Mouse (Mus musculus) embryonic facial prominence, embryonic 15.5 days (tissue): Measurements from ENCODE around the gene Tspear. TPM values are rescaled to one million over a fixed set of nuclear protein-coding genes. Genes with fewer than 3 reads are reported as not detected.

Source experiments
- ATAC-seq: fragments of 200-750 bp; cut with Nextera tagmentation; 2 replicates; pipeline ENCODE4 v1.8.0; 2017; ENCODE audit warnings: low read depth, moderate TSS enrichment; ENCODE audit not compliant: insufficient number of reproducible peaks, low FRiP score, low TSS enrichment
- H3K27ac ChIP-seq: fragments of 300-500 bp; sonication (generic); replicated peaks from 2 replicates; pipeline ENCODE4 v1.5.1; 2015; ENCODE audit warnings: mild to moderate bottlenecking, inconsistent platforms
- H3K27me3 ChIP-seq: fragments of 300-500 bp; sonication (generic); 2 replicates; pipeline ENCODE4 v1.6.1; 2015; ENCODE audit warnings: inconsistent platforms
- H3K36me3 ChIP-seq: fragments of 300-500 bp; sonication (generic); 2 replicates; pipeline ENCODE4 v1.6.1; 2015; ENCODE audit warnings: mild to moderate bottlenecking, inconsistent platforms
- H3K4me1 ChIP-seq: fragments of 300-500 bp; sonication (generic); 2 replicates; pipeline ENCODE4 v1.6.1; 2015; ENCODE audit warnings: inconsistent platforms
- H3K4me2 ChIP-seq: fragments of 300-500 bp; sonication (generic); replicated peaks from 2 replicates; pipeline ENCODE4 v1.6.1; 2015; ENCODE audit warnings: mild to moderate bottlenecking, inconsistent platforms
- H3K4me3 ChIP-seq: fragments of 300-500 bp; sonication (generic); replicated peaks from 2 replicates; pipeline ENCODE4 v1.5.1; 2015; ENCODE audit warnings: mild to moderate bottlenecking, inconsistent platforms
- H3K9ac ChIP-seq: fragments of 300-500 bp; sonication (generic); 2 replicates; pipeline ENCODE4 v1.6.1; 2015; ENCODE audit warnings: inconsistent platforms
- H3K9me3 ChIP-seq: fragments of 300-500 bp; sonication (generic); replicated peaks from 2 replicates; pipeline ENCODE4 v1.6.1; 2016; ENCODE audit warnings: inconsistent platforms
- WGBS: fragments of 180-500 bp; shearing (Covaris S2); methylation state at CpG from one replicate; pipeline ENCODE4 v1.1.7; 2015; 5-methylcytosine and 5-hydroxymethylcytosine counted together
- microRNA counts: library from miRNA; unstranded; fragments of <30 nt; microRNA quantifications from one replicate; lab custom pipeline; 2016
- microRNA-seq: library from miRNA; unstranded; fragments of <30 nt; microRNA quantifications from one replicate; pipeline ENCODE4, GENCODE M21; 2016; ENCODE audit warnings: borderline number of aligned reads
- polyA plus RNA-seq: library from polyadenylated mRNA; unstranded; fragments of >200 nt; fragmentation: Nextera tagmentation; extraction: Ambion mirVana; gene quantifications from 2 replicates; pipeline ENCODE4 v1.2.1, GENCODE M21; 2015

The Tspear gene
- polyA plus RNA-seq, 1 experiment from 2014 or later = 3.4 TPM

- no peak overlapping the region for H3K27ac ChIP-seq
- H3K4me2 ChIP-seq = no peak overlapping the region
- H3K9me3 ChIP-seq = no peaks in the 10 kb centered on the region
- no peaks in the 10 kb centered on the region for H3K4me1 ChIP-seq
- ATAC-seq = no peak
- no peak overlapping the region for H3K9ac ChIP-seq
- no peaks in the 10 kb centered on the region for H3K36me3 ChIP-seq
- 60% methylated on average over 7 of the region's 7 CpGs for WGBS
- H3K27me3 ChIP-seq = no peaks in the 10 kb centered on the region
- no peak overlapping the region for H3K4me3 ChIP-seq
Measured at GRCm38 (mm10) chr10:77912605-77913004, 226.2 kb downstream of the Tspear start.

- WGBS = 61% methylated on average over 4 of the region's 4 CpGs
- H3K27me3 ChIP-seq = no peaks in the 10 kb centered on the region
- H3K9me3 ChIP-seq = no peaks in the 10 kb centered on the region
- H3K9ac ChIP-seq = no peak overlapping the region
- H3K36me3 ChIP-seq = no peaks in the 10 kb centered on the region
- no peak overlapping the region for H3K4me2 ChIP-seq
- no peak overlapping the region for H3K27ac ChIP-seq
- no peak overlapping the region for H3K4me3 ChIP-seq
- no peaks in the 10 kb centered on the region for H3K4me1 ChIP-seq
- ATAC-seq = no peak
Measured at GRCm38 (mm10) chr10:77913292-77913691, 226.9 kb downstream of the Tspear start.

GRCm38 (mm10) chr10:77916636-77917335 lies 230.4 kb downstream of the Tspear start:
- no peak for ATAC-seq
- no peak overlapping the region for H3K4me3 ChIP-seq
- H3K9me3 ChIP-seq = no peaks in the 10 kb centered on the region
- H3K27ac ChIP-seq = no peak overlapping the region
- no peaks in the 10 kb centered on the region for H3K36me3 ChIP-seq
- no peaks in the 10 kb centered on the region for H3K27me3 ChIP-seq
- H3K4me1 ChIP-seq = no peaks in the 10 kb centered on the region
- no peak overlapping the region for H3K9ac ChIP-seq
- no peak overlapping the region for H3K4me2 ChIP-seq
- 63% methylated on average over 8 of the region's 8 CpGs for WGBS

- Histone ChIP-seq H3K9ac (no peak overlapping the region), H3K4me3 (no peak overlapping the region), H3K4me1 (no peaks in the 10 kb centered on the region), H3K27ac (no peak overlapping the region), H3K36me3 (no peaks in the 10 kb centered on the region), H3K9me3 (no peaks in the 10 kb centered on the region), H3K27me3 (no peaks in the 10 kb centered on the region), H3K4me2 (no peak overlapping the region)
- ATAC-seq = no peak
- 62% methylated on average over 5 of the region's 5 CpGs for WGBS
Measured at GRCm38 (mm10) chr10:77921009-77921408, 234.6 kb downstream of the Tspear start.

- Histone ChIP-seq H3K4me1 (no peaks in the 10 kb centered on the region), H3K4me3 (no peak overlapping the region), H3K27ac (no peak overlapping the region), H3K36me3 (no peaks in the 10 kb centered on the region), H3K9me3 (no peaks in the 10 kb centered on the region), H3K9ac (no peak overlapping the region), H3K27me3 (no peaks in the 10 kb centered on the region), H3K4me2 (no peak overlapping the region)
- no peak for ATAC-seq
- WGBS = 73% methylated on average over 4 of the region's 4 CpGs
Measured at GRCm38 (mm10) chr10:77922681-77923080, 236.3 kb downstream of the Tspear start.

- Histone ChIP-seq H3K27me3 (no peaks in the 10 kb centered on the region), H3K36me3 (no peaks in the 10 kb centered on the region), H3K4me2 (no peak overlapping the region), H3K4me1 (no peaks in the 10 kb centered on the region), H3K9me3 (no peaks in the 10 kb centered on the region), H3K27ac (no peak overlapping the region), H3K9ac (no peak overlapping the region), H3K4me3 (no peak overlapping the region)
- ATAC-seq = no peak
- WGBS = 37% methylated on average over 7 of the region's 7 CpGs
Measured at GRCm38 (mm10) chr10:77926140-77926539, 239.8 kb downstream of the Tspear start.

- no peak overlapping the region for H3K9ac ChIP-seq
- H3K9me3 ChIP-seq = no peaks in the 10 kb centered on the region
- no peak overlapping the region for H3K27ac ChIP-seq
- no peak for ATAC-seq
- WGBS = 86% methylated on average over 10 of the region's 10 CpGs
- no peak overlapping the region for H3K4me2 ChIP-seq
- no peaks in the 10 kb centered on the region for H3K4me1 ChIP-seq
- H3K4me3 ChIP-seq = no peak overlapping the region
- H3K27me3 ChIP-seq = no peaks in the 10 kb centered on the region
- no peaks in the 10 kb centered on the region for H3K36me3 ChIP-seq
Measured at GRCm38 (mm10) chr10:77927375-77927774, 241.0 kb downstream of the Tspear start.

MicroRNAs within 50 kb of the gene (microRNA counts, 519-probe panel; counts per million panel counts)
- 1,286 counts per million, percentile 6 among the panel's probes with 10 or more counts for microRNA mmu-miR-1930 (lab: Ali Mortazavi, UCI)

Small RNA genes lying within 50 kb of the gene (microRNA-seq; reads per million reads assigned to microRNA genes)
- gene Mir1930 = 7.2 reads per million, percentile 26 among the genes with 10 or more reads in this experiment

Other genes starting within 250 kb of the Tspear start
- 37.5 and 38.8 TPM in 2 replicates for gene Fam207a, start 170.8 kb upstream of the Tspear start, polyA plus RNA-seq
- 2.8 and 3.3 TPM in 2 replicates for gene Itgb2, start 156.3 kb upstream of the Tspear start, polyA plus RNA-seq
- gene Pttg1ip, start 104.8 kb upstream of the Tspear start, polyA plus RNA-seq = 135 and 136 TPM in 2 replicates
- 323 and 339 TPM in 2 replicates for gene Sumo3, start 80.5 kb upstream of the Tspear start, polyA plus RNA-seq
- gene Gm49325, start 80.4 kb upstream of the Tspear start, polyA plus RNA-seq = 3.1 TPM in 1 of 2 replicates, not detected in the other
- 92.2 and 102 TPM in 2 replicates for gene Ube2g2, start 64.3 kb upstream of the Tspear start, polyA plus RNA-seq
- 0.60 and 0.85 TPM in 2 replicates for gene Gm19402, start 4.2 kb downstream of the Tspear start, polyA plus RNA-seq
- 1.0 and 1.9 TPM in 2 replicates for gene Gm9508, start 10.7 kb downstream of the Tspear start, polyA plus RNA-seq
- gene Gm10272, start 20.1 kb downstream of the Tspear start, polyA plus RNA-seq = 0.59 TPM in 1 of 2 replicates, not detected in the other
- gene Gm10024, start 24.9 kb downstream of the Tspear start, polyA plus RNA-seq = 2.2 and 2.8 TPM in 2 replicates
- 0.56 and 1.5 TPM in 2 replicates for gene Gm10142, start 29.2 kb downstream of the Tspear start, polyA plus RNA-seq
- gene Krtap12-1, start 34.0 kb downstream of the Tspear start, polyA plus RNA-seq = 1.1 and 1.8 TPM in 2 replicates
- 0.75 and 1.2 TPM in 2 replicates for gene Gm10100, start 39.9 kb downstream of the Tspear start, polyA plus RNA-seq
- gene Gm18596, start 56.1 kb downstream of the Tspear start, polyA plus RNA-seq = 1.5 and 1.7 TPM in 2 replicates
- 1.5 and 1.9 TPM in 2 replicates for gene Gm9736, start 64.8 kb downstream of the Tspear start, polyA plus RNA-seq
- 0.41 and 0.77 TPM in 2 replicates for gene Gm3233, start 73.1 kb downstream of the Tspear start, polyA plus RNA-seq
- gene Gm3238, start 84.8 kb downstream of the Tspear start, polyA plus RNA-seq = 0.92 TPM in 1 of 2 replicates, not detected in the other
- 1.3 and 1.7 TPM in 2 replicates for gene Gm7138, start 90.4 kb downstream of the Tspear start, polyA plus RNA-seq
- gene Gm3250, start 96.0 kb downstream of the Tspear start, polyA plus RNA-seq = not detected in 2 replicates
- gene Gm7137, start 101.6 kb downstream of the Tspear start, polyA plus RNA-seq = 0.54 TPM in 1 of 2 replicates, not detected in the other
- 0.91 and 1.0 TPM in 2 replicates for gene Gm9639, start 108.5 kb downstream of the Tspear start, polyA plus RNA-seq
- gene Gm19668, start 112.6 kb downstream of the Tspear start, polyA plus RNA-seq = 0.24 and 0.55 TPM in 2 replicates
- 2.0 and 2.1 TPM in 2 replicates for gene Gm9507, start 125.3 kb downstream of the Tspear start, polyA plus RNA-seq
- 2.8 and 3.4 TPM in 2 replicates for gene Gm2696, start 128.1 kb downstream of the Tspear start, polyA plus RNA-seq
- gene Krtap10-4, start 140.5 kb downstream of the Tspear start, polyA plus RNA-seq = 2.6 and 5.3 TPM in 2 replicates
- gene Krtap10-10, start 149.4 kb downstream of the Tspear start, polyA plus RNA-seq = 2.9 and 3.8 TPM in 2 replicates
- gene Gm36176, start 160.2 kb downstream of the Tspear start, polyA plus RNA-seq = 0.73 and 0.88 TPM in 2 replicates
- gene Gm10318, start 166.3 kb downstream of the Tspear start, polyA plus RNA-seq = 3.0 and 3.4 TPM in 2 replicates
- 2.4 and 3.3 TPM in 2 replicates for gene Gm3285, start 175.4 kb downstream of the Tspear start, polyA plus RNA-seq
- 4.3 and 5.0 TPM in 2 replicates for gene Lrrc3, start 216.0 kb downstream of the Tspear start, polyA plus RNA-seq